Mouse (Mus musculus): ENCODE results near the gene Arrdc5. TPM values are rescaled to one million over a fixed set of nuclear protein-coding genes. Genes with fewer than 3 reads are reported as not detected.

The Arrdc5 gene
- not detected for polyA plus RNA-seq (2015; fragmentation: Illumina TruSeq; extraction: RNeasy Lipid Tissue Mini Kit (QIAGEN cat#74804); ENCODE audit: low read depth, low replicate concordance)

DNA sequence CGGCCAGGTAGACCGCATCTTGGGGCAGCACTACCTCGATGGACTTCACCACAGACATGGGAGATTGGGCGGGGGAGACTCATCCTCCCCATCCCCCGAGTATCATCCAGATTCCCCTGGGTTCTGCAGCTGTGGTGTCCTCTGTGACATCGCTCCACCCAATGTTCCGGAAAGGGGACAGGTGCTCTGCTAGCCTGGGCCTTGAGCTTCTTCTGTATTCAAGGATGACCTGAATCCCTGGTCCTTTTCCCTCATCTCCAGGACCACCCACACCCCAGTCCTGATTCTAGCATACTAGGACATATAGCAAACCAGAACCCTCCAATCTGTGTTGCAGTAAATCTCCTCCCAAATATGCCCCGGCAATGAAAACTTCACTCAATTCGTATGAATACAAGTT is at the start of gene Arrdc5:
Arrdc5 (minus strand) TSS at position 101 of the 400 bp plus-strand sequence.

DNA sequence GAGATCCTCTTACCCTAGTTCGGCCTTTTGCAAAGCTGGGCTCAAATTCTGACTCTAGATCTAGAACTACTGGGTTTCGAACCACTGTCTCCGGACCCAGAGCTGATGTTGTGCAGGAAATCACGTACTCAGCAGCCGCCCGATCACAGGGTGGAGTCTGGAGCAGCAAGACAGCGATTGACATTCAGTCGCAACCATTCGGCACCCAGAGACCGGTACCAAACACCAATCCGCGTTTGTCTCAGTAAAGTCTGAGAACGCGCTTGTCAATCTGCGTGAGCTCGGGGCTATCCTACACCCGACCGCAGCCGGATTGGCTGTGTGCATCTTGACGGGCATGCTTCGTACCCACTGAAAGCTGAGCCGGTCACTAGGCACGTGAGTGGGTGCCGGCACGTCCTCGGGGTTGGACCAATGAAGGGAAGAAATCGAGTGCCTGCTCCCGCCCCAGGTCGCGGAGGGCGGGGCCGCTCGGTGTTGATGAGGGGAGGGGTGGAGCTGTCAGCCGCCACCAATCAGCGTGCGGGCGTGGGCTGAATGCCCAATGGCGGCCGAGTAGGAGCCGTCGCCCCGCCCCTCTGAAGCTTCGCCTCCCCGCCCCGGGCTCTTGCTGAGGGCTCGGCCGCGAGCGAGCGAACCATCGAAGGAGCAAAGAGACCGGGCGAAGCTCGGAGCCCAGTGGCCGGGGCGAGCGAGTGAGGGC is 25.5 kb upstream of the Arrdc5 start, which contains the start of gene Kdm4b:
Kdm4b (plus strand) TSS at position 613 of the 703 bp plus-strand sequence.

DNA sequence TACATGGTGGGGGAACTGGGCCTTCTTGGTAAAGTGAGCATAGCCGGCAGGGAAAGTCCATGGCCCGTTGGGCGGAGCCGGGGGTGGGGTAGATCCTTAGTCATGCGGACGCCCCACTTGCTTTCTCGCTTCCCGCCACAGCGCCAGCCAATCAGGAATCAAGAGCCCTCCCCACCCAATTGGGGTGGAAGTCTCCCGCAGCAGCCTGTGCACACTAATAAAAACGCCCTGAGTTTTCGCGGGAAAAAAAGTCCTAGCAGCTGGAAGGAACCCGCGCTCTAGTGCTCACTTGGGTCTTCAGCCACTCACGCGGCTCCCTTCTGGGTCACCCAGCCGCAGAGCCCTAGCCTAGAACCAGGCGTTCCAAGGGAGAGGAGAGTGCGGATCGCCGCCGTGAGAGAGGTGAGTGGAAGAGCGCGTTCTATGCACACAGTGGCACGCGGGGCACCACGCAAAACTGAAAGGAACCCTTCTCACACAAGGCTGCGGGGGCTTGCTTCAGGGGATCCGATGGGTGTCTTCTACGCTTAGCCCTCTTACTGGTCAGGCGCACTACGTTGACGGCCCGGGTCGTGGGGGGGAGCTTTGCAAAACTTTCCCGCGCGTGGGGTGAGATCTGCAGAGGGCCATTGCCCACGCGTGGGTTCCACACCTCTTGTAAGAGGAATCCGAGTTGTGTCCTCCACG is 3.2 kb upstream of the Arrdc5 start, which contains the start of gene Uhrf1:
Uhrf1 (plus strand) TSS at position 162 of the 687 bp plus-strand sequence.

DNA sequence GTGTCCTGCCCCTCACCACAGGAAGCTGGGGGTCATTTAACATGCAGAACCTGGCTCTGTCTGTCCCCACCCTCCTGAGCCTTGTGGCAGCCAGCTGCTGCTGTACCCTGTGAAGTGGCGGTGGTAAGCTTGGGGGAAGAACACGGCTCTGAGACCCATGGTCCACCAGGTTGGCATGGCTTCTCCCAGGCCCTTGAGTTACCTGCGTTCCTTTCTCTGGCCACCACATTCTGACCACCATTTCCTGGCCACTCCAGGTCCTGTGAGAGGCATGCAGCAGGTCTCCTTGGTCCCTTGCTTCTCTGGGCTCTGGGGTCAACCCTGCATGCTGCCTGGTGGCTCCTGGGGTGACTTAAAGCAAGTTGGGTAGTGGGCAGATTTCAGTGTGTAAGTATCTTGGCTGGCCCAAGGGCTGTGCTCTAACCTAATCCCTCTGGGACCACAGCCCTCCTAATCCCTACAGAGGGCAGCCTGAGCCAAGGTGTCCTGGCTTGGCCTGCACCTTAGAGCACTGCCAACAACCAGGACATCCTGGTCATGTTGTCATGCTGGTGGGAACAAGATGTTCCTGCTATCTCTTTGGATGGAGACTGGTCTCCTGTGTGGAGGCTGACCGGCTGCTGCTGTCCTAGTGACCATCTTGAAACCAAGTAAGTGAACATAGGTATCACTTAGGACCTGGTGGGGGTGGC is 7.4 kb downstream of the Arrdc5 start, which contains the start of gene Plin3:
Plin3 (minus strand) TSS at position 343 of the 692 bp plus-strand sequence.

DNA sequence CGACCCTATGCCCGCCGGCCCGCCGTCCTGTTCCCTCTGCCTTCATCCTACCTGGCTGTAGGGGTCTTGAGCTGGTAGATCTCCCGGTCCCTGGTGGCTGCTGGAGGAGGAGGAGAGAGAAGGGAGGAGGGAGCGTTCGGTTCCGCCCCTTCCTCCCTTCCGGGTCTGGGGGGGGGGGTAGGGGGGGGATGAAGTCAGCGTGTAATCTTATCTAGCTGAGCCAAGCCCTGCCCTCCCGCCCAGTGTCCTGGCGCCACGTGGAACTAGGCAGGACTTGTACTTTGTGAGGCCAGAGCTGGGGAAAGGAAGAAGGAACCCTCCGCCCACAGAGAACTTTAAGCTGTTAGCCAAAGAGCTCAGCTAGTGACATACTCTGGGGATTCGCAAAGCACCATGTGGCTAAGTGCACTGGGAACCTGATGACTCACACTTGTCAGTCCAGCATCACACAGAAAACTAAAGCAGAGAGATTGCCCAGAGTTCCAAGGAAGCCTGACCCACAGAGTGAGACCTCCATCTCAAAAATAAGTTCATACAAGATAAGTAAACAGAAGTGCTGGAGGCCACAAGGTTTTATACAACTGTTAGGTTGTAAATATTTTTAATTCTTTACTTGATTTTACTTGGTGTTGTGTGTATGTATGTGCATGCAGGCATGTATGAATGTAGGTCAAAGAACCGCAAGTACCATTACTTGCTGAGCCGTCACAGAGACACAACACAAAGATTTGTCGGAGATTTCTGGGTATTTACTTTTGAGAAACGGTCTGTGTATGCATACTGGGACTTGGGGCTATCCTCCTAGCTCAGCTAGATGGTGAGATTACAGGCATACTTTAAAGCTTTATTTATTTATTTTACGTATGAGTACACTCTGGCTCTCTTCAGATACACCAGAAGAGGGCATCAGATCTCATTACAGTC is 23.2 kb downstream of the Arrdc5 start, which contains the start of gene Ticam1:
Ticam1 (minus strand) TSS at position 144 of the 924 bp plus-strand sequence.

DNA sequence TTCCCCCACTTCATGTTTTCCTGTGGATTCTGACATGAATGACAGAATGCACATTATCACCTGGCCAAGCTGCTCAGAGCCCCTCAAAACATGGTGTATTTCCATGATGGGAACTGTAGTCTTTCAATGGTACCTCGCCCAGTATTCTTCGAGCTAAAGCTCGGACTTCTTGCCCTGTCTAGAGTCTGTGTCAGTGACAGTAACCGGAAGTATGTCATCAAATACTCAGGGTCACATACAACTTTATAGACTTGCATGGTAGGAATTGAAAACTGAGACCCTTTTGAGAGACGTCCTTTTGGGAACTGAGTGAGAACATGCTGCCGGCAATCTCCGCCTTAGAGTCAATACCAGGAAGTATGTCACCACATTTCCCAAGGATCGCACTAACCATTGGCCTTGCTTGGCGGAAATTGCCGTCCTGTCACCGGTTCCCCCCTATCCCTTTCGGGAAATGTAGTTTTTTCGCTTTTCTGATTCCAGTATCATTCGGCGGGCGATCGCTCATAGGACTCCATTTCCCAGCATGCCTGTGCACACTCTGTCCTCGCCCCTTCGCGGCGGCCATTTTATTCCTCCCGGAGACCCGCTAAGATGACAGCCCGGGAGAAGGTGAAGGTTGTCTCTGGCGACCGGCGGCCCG is 43.7 kb downstream of the Arrdc5 start, which contains the start of gene Fem1a:
Fem1a (plus strand) TSS at position 572 of the 643 bp plus-strand sequence.

Other genes starting within 250 kb of the Arrdc5 start
- gene Ubxn6, start 225.3 kb downstream of the Arrdc5 start, polyA plus RNA-seq (2015; fragmentation: Illumina TruSeq; extraction: RNeasy Lipid Tissue Mini Kit (QIAGEN cat#74804); ENCODE audit: low read depth, low replicate concordance): 105 TPM
- gene Hdgfl2, start 220.7 kb downstream of the Arrdc5 start, polyA plus RNA-seq (2015; fragmentation: Illumina TruSeq; extraction: RNeasy Lipid Tissue Mini Kit (QIAGEN cat#74804); ENCODE audit: low read depth, low replicate concordance): 82.6 TPM
- gene Plin4, start 190.5 kb downstream of the Arrdc5 start, polyA plus RNA-seq (2015; fragmentation: Illumina TruSeq; extraction: RNeasy Lipid Tissue Mini Kit (QIAGEN cat#74804); ENCODE audit: low read depth, low replicate concordance): 1.1 TPM
- gene Plin5, start 182.7 kb downstream of the Arrdc5 start, polyA plus RNA-seq (2015; fragmentation: Illumina TruSeq; extraction: RNeasy Lipid Tissue Mini Kit (QIAGEN cat#74804); ENCODE audit: low read depth, low replicate concordance): 0.67 TPM
- 2.5 TPM for gene Lrg1, start 178.3 kb downstream of the Arrdc5 start, polyA plus RNA-seq (2015; fragmentation: Illumina TruSeq; extraction: RNeasy Lipid Tissue Mini Kit (QIAGEN cat#74804); ENCODE audit: low read depth, low replicate concordance)
- 52.6 TPM for gene Sema6b, start 159.9 kb downstream of the Arrdc5 start, polyA plus RNA-seq (2015; fragmentation: Illumina TruSeq; extraction: RNeasy Lipid Tissue Mini Kit (QIAGEN cat#74804); ENCODE audit: low read depth, low replicate concordance)
- 9.1 TPM for gene Tnfaip8l1, start 137.8 kb downstream of the Arrdc5 start, polyA plus RNA-seq (2015; fragmentation: Illumina TruSeq; extraction: RNeasy Lipid Tissue Mini Kit (QIAGEN cat#74804); ENCODE audit: low read depth, low replicate concordance)
- gene Mydgf, start 116.4 kb downstream of the Arrdc5 start, polyA plus RNA-seq (2015; fragmentation: Illumina TruSeq; extraction: RNeasy Lipid Tissue Mini Kit (QIAGEN cat#74804); ENCODE audit: low read depth, low replicate concordance): 53.9 TPM
- gene Dpp9, start 81.4 kb downstream of the Arrdc5 start, polyA plus RNA-seq (2015; fragmentation: Illumina TruSeq; extraction: RNeasy Lipid Tissue Mini Kit (QIAGEN cat#74804); ENCODE audit: low read depth, low replicate concordance): 44.0 TPM
- 19.5 TPM for gene Fem1a, start 43.5 kb downstream of the Arrdc5 start, polyA plus RNA-seq (2015; fragmentation: Illumina TruSeq; extraction: RNeasy Lipid Tissue Mini Kit (QIAGEN cat#74804); ENCODE audit: low read depth, low replicate concordance)
- gene Ticam1, start 23.5 kb downstream of the Arrdc5 start, polyA plus RNA-seq (2015; fragmentation: Illumina TruSeq; extraction: RNeasy Lipid Tissue Mini Kit (QIAGEN cat#74804); ENCODE audit: low read depth, low replicate concordance): 4.0 TPM
- gene Plin3, start 7.4 kb downstream of the Arrdc5 start, polyA plus RNA-seq (2015; fragmentation: Illumina TruSeq; extraction: RNeasy Lipid Tissue Mini Kit (QIAGEN cat#74804); ENCODE audit: low read depth, low replicate concordance): 16.0 TPM
- 1.2 TPM for gene Uhrf1, start 3.0 kb upstream of the Arrdc5 start, polyA plus RNA-seq (2015; fragmentation: Illumina TruSeq; extraction: RNeasy Lipid Tissue Mini Kit (QIAGEN cat#74804); ENCODE audit: low read depth, low replicate concordance)
- gene Kdm4b, start 25.8 kb upstream of the Arrdc5 start, polyA plus RNA-seq (2015; fragmentation: Illumina TruSeq; extraction: RNeasy Lipid Tissue Mini Kit (QIAGEN cat#74804); ENCODE audit: low read depth, low replicate concordance): 39.1 TPM
- gene Ptprs, start 176.2 kb upstream of the Arrdc5 start, polyA plus RNA-seq (2015; fragmentation: Illumina TruSeq; extraction: RNeasy Lipid Tissue Mini Kit (QIAGEN cat#74804); ENCODE audit: low read depth, low replicate concordance): 220 TPM
- not detected for gene Znrf4, start 212.1 kb upstream of the Arrdc5 start, polyA plus RNA-seq (2015; fragmentation: Illumina TruSeq; extraction: RNeasy Lipid Tissue Mini Kit (QIAGEN cat#74804); ENCODE audit: low read depth, low replicate concordance)